Mouse (Mus musculus) heart, postnatal 0 days (tissue): ENCODE results near the gene Cdcp1. TPM values are rescaled to one million over a fixed set of nuclear protein-coding genes. Genes with fewer than 3 reads are reported as not detected.

Experiments
- ATAC-seq: fragments of 200-750 bp; cut with Nextera tagmentation; 2 replicates; pipeline ENCODE4 v1.8.0; 2017; ENCODE audit warnings: low read depth, moderate number of reproducible peaks, moderate library complexity; ENCODE audit not compliant: insufficient read depth
- DNase-seq: peaks from one replicate; pipeline ENCODE4 v3.0.0-alpha.2; 2016; ENCODE audit warnings: low spot score
- H3K27ac ChIP-seq: fragments of 300-500 bp; sonication (generic); 2 replicates; pipeline ENCODE4 v1.5.1; 2014; ENCODE audit warnings: low read depth, mild to moderate bottlenecking
- H3K27me3 ChIP-seq: fragments of 300-500 bp; sonication (generic); 2 replicates; pipeline ENCODE4 v1.6.1; 2014; ENCODE audit warnings: low read length, mixed read lengths; ENCODE audit not compliant: control insufficient read depth, insufficient read depth
- H3K36me3 ChIP-seq: fragments of 300-500 bp; sonication (generic); replicated peaks from 2 replicates; pipeline ENCODE4 v1.6.1; 2014; ENCODE audit warnings: low read length, mixed read lengths; ENCODE audit not compliant: control insufficient read depth, insufficient read depth
- H3K4me1 ChIP-seq: fragments of 300-500 bp; sonication (generic); 2 replicates; pipeline ENCODE4 v1.6.1; 2014; ENCODE audit warnings: antibody characterized with exemption; ENCODE audit not compliant: control insufficient read depth, insufficient read depth
- H3K4me2 ChIP-seq: fragments of 300-500 bp; sonication (generic); 2 replicates; pipeline ENCODE4 v1.6.1; 2014; ENCODE audit warnings: low read depth, mild to moderate bottlenecking, low read length, moderate library complexity
- H3K4me3 ChIP-seq: fragments of 300-500 bp; sonication (generic); 2 replicates; pipeline ENCODE4 v1.5.1; 2014; ENCODE audit warnings: low read depth, low read length
- H3K9ac ChIP-seq: fragments of 300-500 bp; sonication (generic); replicated peaks from 2 replicates; pipeline ENCODE4 v1.6.1; 2014; ENCODE audit warnings: low read depth, low read length, mixed read lengths
- H3K9me3 ChIP-seq: fragments of 300-500 bp; sonication (generic); replicated peaks from 2 replicates; pipeline ENCODE4 v1.6.1; 2016; ENCODE audit warnings: low read length; ENCODE audit not compliant: control insufficient read depth
- CTCF ChIP-seq: IDR thresholded peaks from 2 replicates; pipeline ENCODE4 v1.5.1; 2016; ENCODE audit warnings: antibody characterized with exemption, control low read depth, low read depth
- EP300 ChIP-seq: IDR thresholded peaks from 2 replicates; pipeline ENCODE4 v1.6.1; 2016; ENCODE audit warnings: antibody characterized with exemption, low read depth
- WGBS: fragments of 180-500 bp; shearing (Covaris S2); extraction: QIAGEN DNeasy Blood & Tissue Kit; methylation state at CpG from one replicate; pipeline ENCODE4 v1.1.7; 2014; 5-methylcytosine and 5-hydroxymethylcytosine counted together
- polyA plus RNA-seq: library from polyadenylated mRNA; unstranded; fragments of >200 nt; fragmentation: Nextera tagmentation; extraction: Ambion mirVana; gene quantifications from 2 replicates; pipeline ENCODE4 v1.2.1, GENCODE M21; 2015
- total RNA-seq: library from RNA; depleted of rRNA; stranded (reverse); fragments of >200 nt; gene quantifications from 2 replicates; pipeline ENCODE4 v1.2.3, GENCODE M21; 2014; ENCODE audit warnings: low replicate concordance; rRNA removed

Cdcp1 gene
- total RNA-seq, result 0.35 and 2.7 TPM in 2 replicates
- polyA plus RNA-seq, result 0.04 and 0.15 TPM in 2 replicates

- Histone ChIP-seq H3K4me3 (peak within 1 kb of the TSS; percentile 34), H3K27me3 (peaks cover 17% of the 10 kb centered on the region; the same call in 1 of the 2 replicates), H3K27ac (no peak within 1 kb of the TSS), H3K9me3 (no peaks in the 10 kb centered on the region), H3K36me3 (no peaks in the 10 kb centered on the region), H3K4me2 (peak within 1 kb of the TSS; percentile 67), H3K9ac (no peak within 1 kb of the TSS), H3K4me1 (0 out of 2 replicates have a peak, but pooled peaks cover 15% of the 10 kb centered on the region)
- DNase-seq (no peak), ATAC-seq (no peak)
- no peak for TF ChIP-seq EP300
- TF ChIP-seq CTCF, result no peak
- WGBS, result 10% methylated on average over 45 of the region's 45 CpGs
These were observed at the start of gene Cdcp1 for GRCm38 (mm10) chr9:123215621-123216440. Gene Cdcp1 (minus strand): TSS chr9:123216038.

DNA sequence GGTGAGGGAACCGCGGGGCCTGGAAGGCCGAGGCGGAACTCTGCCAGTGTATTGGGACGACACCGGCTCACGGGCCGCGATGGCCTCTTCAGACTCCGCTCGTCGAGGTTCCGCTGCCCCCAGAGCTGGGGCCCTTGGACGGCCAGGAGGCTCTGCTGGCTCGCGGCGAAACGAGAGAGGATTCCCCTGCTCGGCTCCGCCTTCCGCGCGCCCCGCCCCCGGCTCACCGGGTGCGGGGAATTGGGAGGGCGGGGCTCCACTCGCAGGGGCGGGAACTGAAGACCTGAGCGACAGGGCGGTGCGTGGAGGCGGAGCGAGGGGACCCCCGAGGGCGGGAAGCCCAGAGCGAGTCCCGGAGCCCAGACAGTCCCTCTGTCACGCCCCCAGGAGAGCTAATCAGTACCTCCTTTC is 44.8 kb upstream of the Cdcp1 start, which contains the start of gene Tmem158:
Gene Tmem158 (minus strand): TSS at position 154 of the 411 bp plus-strand sequence.
- Histone ChIP-seq H3K9ac (peak within 1 kb of the TSS; percentile 49), H3K9me3 (no peaks in the 10 kb centered on the region), H3K36me3 (no peaks in the 10 kb centered on the region), H3K27me3 (peaks cover 23% of the 10 kb centered on the region), H3K4me2 (peak within 1 kb of the TSS; percentile 90), H3K4me3 (peak within 1 kb of the TSS; percentile 66), H3K27ac (no peak within 1 kb of the TSS), H3K4me1 (peaks cover 4% of the 10 kb centered on the region; the same call in 1 of the 2 replicates)
- peak; percentile 45 for DNase-seq
- ATAC-seq, result peak; percentile 78
- under 1% methylated on average over 39 of the region's 40 CpGs for WGBS
- TF ChIP-seq CTCF (no peak), EP300 (no peak)

DNA sequence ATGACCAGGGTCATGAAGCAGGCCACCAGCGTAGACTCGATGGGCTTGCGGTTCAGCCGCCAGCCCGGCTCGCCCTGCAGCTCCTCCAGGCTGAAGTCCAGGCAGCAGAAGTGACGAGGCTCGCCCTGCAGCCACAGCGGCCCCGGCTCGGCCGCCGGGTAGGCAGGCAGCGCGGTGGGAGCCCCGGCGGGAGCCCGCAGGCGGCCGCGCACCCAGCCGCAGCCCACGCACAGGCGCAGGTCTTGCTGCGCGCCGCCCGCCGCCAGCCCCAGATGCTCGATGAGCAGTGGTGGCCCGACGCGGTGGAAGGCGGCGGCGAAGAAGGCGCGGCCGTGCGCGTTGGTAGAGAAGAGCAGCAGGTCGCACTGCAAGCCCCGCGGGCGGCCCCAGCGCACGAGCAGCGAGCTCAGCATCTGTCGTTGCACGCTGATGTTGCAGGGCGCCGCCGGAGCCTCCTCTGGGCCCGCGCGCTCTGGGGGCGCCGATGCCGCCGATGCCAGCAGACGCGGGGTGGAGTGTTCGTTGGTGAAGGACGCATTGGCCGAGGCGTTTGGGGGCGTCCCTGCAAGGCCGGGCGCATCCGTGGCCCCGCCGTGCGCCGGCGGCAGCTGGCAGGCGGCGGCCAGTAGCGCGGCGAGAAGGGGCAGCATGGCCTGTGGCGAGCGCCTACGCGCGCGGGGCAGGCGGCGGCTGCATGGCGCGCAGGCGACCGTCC is 44.2 kb upstream of the Cdcp1 start:
- H3K27ac ChIP-seq, result no peak overlapping the region
- peak overlapping the region; percentile 90 for H3K4me2 ChIP-seq
- H3K4me3 ChIP-seq, result peak overlapping the region; percentile 66
- H3K9me3 ChIP-seq, result no peaks in the 10 kb centered on the region
- peak; percentile 7 for DNase-seq
- peaks cover 4% of the 10 kb centered on the region; the same call in 1 of the 2 replicates for H3K4me1 ChIP-seq
- under 1% methylated on average over 78 of the region's 92 CpGs for WGBS
- peaks cover 23% of the 10 kb centered on the region for H3K27me3 ChIP-seq
- no peak for TF ChIP-seq EP300
- TF ChIP-seq CTCF, result no peak
- peak; percentile 87 for ATAC-seq
- H3K9ac ChIP-seq, result peak overlapping the region; percentile 49
- no peaks in the 10 kb centered on the region for H3K36me3 ChIP-seq

GRCm38 (mm10) chr9:123259461-123259895 is 43.6 kb upstream of the Cdcp1 start:
- Histone ChIP-seq H3K27me3 (peaks cover 20% of the 10 kb centered on the region), H3K36me3 (no peaks in the 10 kb centered on the region), H3K4me3 (peak overlapping the region; percentile 66), H3K9ac (peak overlapping the region; percentile 49), H3K27ac (no peak overlapping the region), H3K4me1 (peaks cover 4% of the 10 kb centered on the region; the same call in 1 of the 2 replicates), H3K9me3 (no peaks in the 10 kb centered on the region), H3K4me2 (peak overlapping the region; percentile 90)
- peak; percentile 64 for DNase-seq
- 2% methylated on average over 42 of the region's 45 CpGs for WGBS
- no peak; the same call in none of the 2 replicates for ATAC-seq
- TF ChIP-seq CTCF, result peak; percentile 82
- no peak for TF ChIP-seq EP300

- no peaks in the 10 kb centered on the region for H3K36me3 ChIP-seq
- H3K4me2 ChIP-seq, result no peak overlapping the region
- peaks cover 20% of the 10 kb centered on the region for H3K27me3 ChIP-seq
- peaks cover 4% of the 10 kb centered on the region; the same call in 1 of the 2 replicates for H3K4me1 ChIP-seq
- ATAC-seq, result no peak
- 50% methylated on average over 10 of the region's 10 CpGs for WGBS
- H3K9me3 ChIP-seq, result no peaks in the 10 kb centered on the region
- no peak overlapping the region for H3K9ac ChIP-seq
- no peak for DNase-seq
- no peak for TF ChIP-seq CTCF
- no peak for TF ChIP-seq EP300
- H3K27ac ChIP-seq, result no peak overlapping the region
- 0 out of 2 replicates have a peak overlapping the region, but pooled peaks have one; percentile 66 for H3K4me3 ChIP-seq
These were observed 43.0 kb upstream of the Cdcp1 start for GRCm38 (mm10) chr9:123258796-123259195.
